13 mouse cellular contexts compared by ENCODE assay signal in genomic region chr1:138326091-138326490, GRCm38 (mm10). TPM values are rescaled to one million over a fixed set of nuclear protein-coding genes. Genes with fewer than 3 reads are reported as not detected.
DNase-seq lines count a peak whose midpoint lies in the region; ATAC-seq lines count a peak whose summit lies in the region.
"Had no signal": no experiment of that assay in that cellular context is flagged by ENCODE, and none has a peak within 500 bp of the region (broad histone marks: within the 10 kb centered on the region; RNA-seq: fewer than 3 reads in every experiment).

No protein-coding gene starts in this region.

- WGBS in heart, embryonic 11.5 days (ENCODE audit: insufficient replicate concordance), result 70% methylated on average over 4 of the region's 4 CpGs
- WGBS in forebrain, embryonic 15.5 days, result 13% methylated on average over 4 of the region's 4 CpGs
- 12% methylated on average over 4 of the region's 4 CpGs for WGBS in hindbrain, embryonic 14.5 days

- H3K36me3 ChIP-seq in heart, embryonic 11.5 days (ENCODE audit: control insufficient read depth, insufficient read depth, low read length), result no peaks in the 10 kb centered on the region
- no peaks in the 10 kb centered on the region for H3K36me3 ChIP-seq in forebrain, embryonic 15.5 days
- no peaks in the 10 kb centered on the region for H3K36me3 ChIP-seq in hindbrain, embryonic 14.5 days (replicated peaks; ENCODE audit: control insufficient read depth, insufficient read depth)

- no peaks in the 10 kb centered on the region for H3K27me3 ChIP-seq in heart, embryonic 11.5 days (ENCODE audit: control insufficient read depth, insufficient read depth, low read length)
- no peaks in the 10 kb centered on the region for H3K27me3 ChIP-seq in forebrain, embryonic 15.5 days
- no peaks in the 10 kb centered on the region for H3K27me3 ChIP-seq in hindbrain, embryonic 14.5 days (ENCODE audit: control insufficient read depth, insufficient read depth, low read length)

- H3K9ac ChIP-seq in heart, embryonic 11.5 days (ENCODE audit: low read depth, low read length), result no peak overlapping the region
- H3K9ac ChIP-seq in forebrain, embryonic 15.5 days (replicated peaks), result no peak overlapping the region
- no peak overlapping the region for H3K9ac ChIP-seq in hindbrain, embryonic 14.5 days

- peak; percentile 22 for DNase-seq in heart, postnatal 4 days
- peak; percentile 52 for DNase-seq in hindbrain, embryonic 14.5 days (ENCODE audit: low spot score)
- DNase-seq in lung, postnatal 14 days, result peak; percentile 15
- DNase-seq in natural killer cell, adult 2 months (ENCODE audit: low spot score in 2 of 2), result no peak
- DNase-seq in frontal cortex, adult 2 months (ENCODE audit: extremely low spot score in 1 of 2, low spot score in 1 of 2), result no peak
- DNase-seq: cerebellum, adult 2 months had no signal

- no peak for ATAC-seq in heart, embryonic 11.5 days (replicated peaks; ENCODE audit: insufficient number of reproducible peaks, low FRiP score, low TSS enrichment)
- peak; percentile 45; the same call in 1 of the 2 replicates for ATAC-seq in forebrain, embryonic 15.5 days (replicated peaks)
- ATAC-seq in hindbrain, embryonic 14.5 days (ENCODE audit: low FRiP score), result peak; percentile 75; the same call in 1 of the 2 replicates
- no peak for ATAC-seq in frontal cortex, adult (ENCODE audit: low TSS enrichment)
- ATAC-seq: activated CD4-positive, CD25-positive, alpha-beta regulatory T cell, adult 4 months had no signal

- H3K4me1 ChIP-seq in heart, embryonic 11.5 days (ENCODE audit: control insufficient read depth, insufficient read depth, low read length), result no peaks in the 10 kb centered on the region
- peaks cover 15% of the 10 kb centered on the region for H3K4me1 ChIP-seq in forebrain, embryonic 15.5 days
- 0 out of 2 replicates have a peak, but pooled peaks cover 7% of the 10 kb centered on the region for H3K4me1 ChIP-seq in hindbrain, embryonic 14.5 days (replicated peaks; ENCODE audit: control insufficient read depth, insufficient read depth, low read length)

- H3K27ac ChIP-seq in heart, embryonic 11.5 days (ENCODE audit: low read depth, low read length), result no peak overlapping the region
- H3K27ac ChIP-seq in forebrain, embryonic 15.5 days (replicated peaks), result no peak overlapping the region
- no peak overlapping the region for H3K27ac ChIP-seq in hindbrain, embryonic 14.5 days
- H3K27ac ChIP-seq: kidney, postnatal 0 days had no signal

- no peak overlapping the region for H3K4me2 ChIP-seq in heart, embryonic 11.5 days
- no peak overlapping the region for H3K4me2 ChIP-seq in forebrain, embryonic 15.5 days (replicated peaks)
- no peak overlapping the region for H3K4me2 ChIP-seq in hindbrain, embryonic 14.5 days (replicated peaks)
- H3K4me2 ChIP-seq: liver, embryonic 11.5 days had no signal

- no peaks in the 10 kb centered on the region for H3K9me3 ChIP-seq in heart, embryonic 11.5 days (replicated peaks; ENCODE audit: control insufficient read depth, low read length)
- no peaks in the 10 kb centered on the region for H3K9me3 ChIP-seq in forebrain, embryonic 15.5 days
- no peaks in the 10 kb centered on the region for H3K9me3 ChIP-seq in hindbrain, embryonic 14.5 days (ENCODE audit: control insufficient read depth, low read length)

- H3K4me3 ChIP-seq in heart, embryonic 11.5 days (ENCODE audit: low read depth, low read length), result no peak overlapping the region
- H3K4me3 ChIP-seq in forebrain, embryonic 15.5 days, result no peak overlapping the region
- no peak overlapping the region for H3K4me3 ChIP-seq in hindbrain, embryonic 14.5 days (replicated peaks; ENCODE audit: low read length)

RNA-seq across cellular contexts. Expression of gene Atp6v1g3, which starts 52.6 kb away (rescaled TPM):
- total RNA-seq in heart, postnatal 4 days (2021), result not detected
- not detected in 2 replicates for polyA plus RNA-seq in heart, embryonic 11.5 days (2014; fragmentation: Nextera tagmentation; extraction: Ambion mirVana)
- polyA plus RNA-seq in forebrain, embryonic 15.5 days (2015; fragmentation: Nextera tagmentation; extraction: Ambion mirVana), result not detected in 2 replicates
- polyA plus RNA-seq in hindbrain, embryonic 14.5 days (2014; fragmentation: Nextera tagmentation; extraction: Ambion mirVana), result not detected in 2 replicates
- not detected in 2 replicates for polyA plus RNA-seq in frontal cortex, adult 2 months (2012; rRNA removed)
- total RNA-seq: granulocyte monocyte progenitor cell, adult 5-6 weeks had no signal
- polyA plus RNA-seq: cerebellum, adult 2 months; liver, embryonic 11.5 days had no signal

Comparison
In these comparisons a context has a peak if more than half of its experiments do, and no peak if none do; other contexts are left out.
1. DNase-seq: peak in heart, postnatal 4 days (single experiment), hindbrain, embryonic 14.5 days (single experiment) and lung, postnatal 14 days (single experiment); none in natural killer cell, adult 2 months (0 of 2) and frontal cortex, adult 2 months (0 of 2).
2. ATAC-seq: peak in forebrain, embryonic 15.5 days (single experiment) and hindbrain, embryonic 14.5 days (single experiment); none in heart, embryonic 11.5 days (single experiment) and frontal cortex, adult (single experiment).